Comparison of ENCODE assay signal across 7 mouse cellular contexts in genomic region chr5:118089102-118089501, GRCm38 (mm10).
DNase-seq lines count a peak whose midpoint lies in the region; ATAC-seq and TF ChIP-seq lines count a peak whose summit lies in the region.

No protein-coding gene starts in this region.

- H3K27me3 ChIP-seq in kidney, postnatal 0 days (ENCODE audit: insufficient read depth, low read length), result no peaks in the 10 kb centered on the region
- no peaks in the 10 kb centered on the region for H3K27me3 ChIP-seq in stomach, embryonic 15.5 days (replicated peaks)

- TF ChIP-seq CTCF in kidney, postnatal 0 days (IDR thresholded peaks at IDR 0.05; ENCODE audit: low read depth), result peak; percentile 36; the same call in 1 of the 2 replicates

- H3K4me2 ChIP-seq in kidney, postnatal 0 days (ENCODE audit: low read length), result no peak overlapping the region
- H3K4me2 ChIP-seq in stomach, embryonic 15.5 days, result no peak overlapping the region

- H3K4me3 ChIP-seq in kidney, postnatal 0 days (replicated peaks; ENCODE audit: low read depth, low read length), result no peak overlapping the region
- no peak overlapping the region for H3K4me3 ChIP-seq in stomach, embryonic 15.5 days (replicated peaks)

- peaks cover 28% of the 10 kb centered on the region for H3K36me3 ChIP-seq in kidney, postnatal 0 days (ENCODE audit: insufficient read depth, low read length)
- peaks cover 23% of the 10 kb centered on the region for H3K36me3 ChIP-seq in stomach, embryonic 15.5 days

- no peaks in the 10 kb centered on the region for H3K4me1 ChIP-seq in kidney, postnatal 0 days (replicated peaks; ENCODE audit: insufficient read depth, low read length)
- peaks cover 6% of the 10 kb centered on the region; the same call in 1 of the 2 replicates for H3K4me1 ChIP-seq in stomach, embryonic 15.5 days

- ATAC-seq in kidney, postnatal 0 days (replicated peaks; ENCODE audit: low FRiP score, low read depth), result peak; percentile 74; the same call in 1 of the 2 replicates
- peak; percentile 41; the same call in 1 of the 2 replicates for ATAC-seq in stomach, embryonic 15.5 days (ENCODE audit: insufficient read depth, low FRiP score, low read depth)

- H3K27ac ChIP-seq in kidney, postnatal 0 days, result no peak overlapping the region
- H3K27ac ChIP-seq in stomach, embryonic 15.5 days, result no peak overlapping the region

- no peak overlapping the region for H3K9ac ChIP-seq in kidney, postnatal 0 days (ENCODE audit: low read depth, low read length)
- H3K9ac ChIP-seq in stomach, embryonic 15.5 days, result no peak overlapping the region

- 45% methylated on average over 7 of the region's 7 CpGs for WGBS in kidney, postnatal 0 days
- WGBS in stomach, embryonic 15.5 days, result 58% methylated on average over 7 of the region's 7 CpGs

- peak; percentile 51 for DNase-seq in right cerebral cortex, adult 18-20 months
- DNase-seq in right cerebral cortex, postnatal 4 days, result no peak
- DNase-seq in cerebellum, postnatal 14 days, result peak; percentile 56 to 64
- peak; percentile 59 to 60 for DNase-seq in heart, adult 9 months (ENCODE audit: low spot score in 2 of 2)
- DNase-seq in kidney, postnatal 0 days (ENCODE audit: low spot score), result peak; percentile 52
- no peak for DNase-seq in urinary bladder, postnatal 25 days (ENCODE audit: low spot score)

- no peaks in the 10 kb centered on the region for H3K9me3 ChIP-seq in kidney, postnatal 0 days (replicated peaks; ENCODE audit: low read length)
- H3K9me3 ChIP-seq in stomach, embryonic 15.5 days, result no peaks in the 10 kb centered on the region

Comparison
In these comparisons a context has a peak if more than half of its experiments do, and no peak if none do; other contexts are left out.
1. DNase-seq: peak in right cerebral cortex, adult 18-20 months (single experiment), cerebellum, postnatal 14 days (2 of 2), heart, adult 9 months (2 of 2) and kidney, postnatal 0 days (single experiment); none in right cerebral cortex, postnatal 4 days (single experiment) and urinary bladder, postnatal 25 days (single experiment).